Mouse (Mus musculus) bone marrow macrophage, adult 2 months (primary cell): ENCODE measurements around the gene Il16.

Experiments used
- CTCF ChIP-seq: IDR thresholded peaks from 2 replicates; pipeline ENCODE4 v1.5.1; 2012; ENCODE audit warnings: low read depth, mild to moderate bottlenecking, low read length, moderate library complexity
- POLR2A ChIP-seq: IDR thresholded peaks from 2 replicates; pipeline ENCODE4 v1.6.1; 2012; ENCODE audit warnings: mild to moderate bottlenecking, low read depth, low read length, borderline replicate concordance

DNA sequence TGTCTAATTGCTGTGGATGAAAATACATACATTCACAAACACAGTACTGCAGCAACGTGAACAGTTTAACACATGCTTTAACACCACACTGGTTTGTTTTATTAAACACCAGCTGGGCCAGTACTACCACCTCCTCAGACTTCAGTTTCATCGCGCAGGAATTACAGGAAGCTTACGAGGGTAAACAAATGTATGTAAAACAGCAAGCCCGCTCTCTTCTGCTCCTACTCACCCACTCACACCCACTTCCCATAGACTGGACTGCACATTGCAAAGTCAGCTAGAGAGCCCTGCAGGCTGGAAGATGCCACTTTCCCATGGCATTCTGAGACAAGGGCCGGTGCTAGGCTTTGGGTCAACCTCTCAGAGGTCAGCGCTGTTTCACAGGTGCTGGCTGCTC is 96.7 kb downstream of the Il16 start:
- no peak for TF ChIP-seq CTCF
- TF ChIP-seq POLR2A, result no peak
